Mouse (Mus musculus) spleen, embryonic (tissue): ENCODE results near the gene E2f1.

Source experiments
- CTCF ChIA-PET: fragments of 350-600 bp; sonication (Branson Sonifier 250); formaldehyde crosslinking; loops from one replicate; lab custom pipeline; 2022; lab: Charles Lee

Gene E2f1

DNA sequence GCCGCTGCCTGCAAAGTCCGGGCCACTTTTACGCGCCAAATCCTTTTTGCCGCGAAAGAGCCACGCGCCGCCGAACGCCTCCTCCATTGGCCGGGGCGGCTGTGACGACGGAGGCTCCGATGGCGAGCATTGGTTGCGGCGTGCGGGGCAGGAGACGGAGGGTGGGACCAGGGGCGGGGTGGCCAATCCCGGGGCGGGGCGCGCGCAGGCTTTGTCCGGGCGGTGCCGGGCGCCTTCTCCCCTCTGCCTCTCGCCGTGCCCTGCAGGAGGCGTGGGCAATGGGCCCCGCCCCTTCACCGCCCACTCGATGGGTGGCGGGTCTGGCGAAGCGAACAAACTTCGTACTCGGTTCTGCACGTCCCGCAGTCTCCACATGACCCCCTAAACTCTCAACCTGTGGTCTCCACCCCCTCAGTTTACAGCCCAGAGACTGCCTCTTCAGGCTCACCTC, at the start of gene E2f1:
TSS of gene E2f1 (minus strand) at position 57 of the 451 bp plus-strand sequence.
- CTCF ChIA-PET: no interaction called here

DNA sequence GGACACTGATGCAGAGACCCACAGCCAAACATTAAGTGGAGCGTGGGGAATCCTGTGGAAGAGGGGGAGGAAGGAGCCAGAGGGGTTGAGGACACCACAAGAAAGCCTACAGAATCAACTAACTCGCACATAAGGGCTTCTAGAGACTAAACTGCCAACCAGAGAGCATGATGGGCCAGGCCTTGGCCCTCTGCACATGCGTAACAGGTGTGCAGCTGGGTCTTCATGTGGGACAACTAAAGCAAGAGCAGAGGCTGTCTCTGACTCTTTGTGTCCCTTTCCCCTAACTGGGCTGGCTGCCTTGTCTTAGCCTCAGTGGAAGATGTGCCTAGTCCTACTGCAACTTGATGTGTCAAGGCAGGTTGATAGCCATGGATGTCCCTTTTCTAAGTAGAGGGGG, 47.4 kb upstream of the E2f1 start:
- CTCF ChIA-PET: no interaction called here

DNA sequence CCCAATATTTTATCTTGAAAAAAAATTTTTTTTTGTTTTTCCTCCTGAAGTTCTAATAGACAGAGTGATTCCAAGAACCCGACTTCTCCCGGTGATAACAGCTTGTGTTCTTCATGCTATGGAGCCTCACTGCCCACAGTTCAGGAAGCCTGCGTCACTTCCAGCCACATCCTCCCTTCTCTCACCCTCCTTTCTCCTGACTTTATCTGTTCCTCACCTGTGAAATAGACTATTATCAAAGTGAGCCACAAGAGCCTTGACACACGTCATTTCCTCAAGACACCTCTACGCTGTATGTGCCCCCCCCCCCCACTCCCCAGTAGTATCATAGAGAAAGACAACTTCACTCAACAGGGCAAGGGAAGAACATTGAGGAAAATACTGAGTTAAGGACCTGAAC, 46.0 kb upstream of the E2f1 start:
- CTCF ChIA-PET: no interaction called here

DNA sequence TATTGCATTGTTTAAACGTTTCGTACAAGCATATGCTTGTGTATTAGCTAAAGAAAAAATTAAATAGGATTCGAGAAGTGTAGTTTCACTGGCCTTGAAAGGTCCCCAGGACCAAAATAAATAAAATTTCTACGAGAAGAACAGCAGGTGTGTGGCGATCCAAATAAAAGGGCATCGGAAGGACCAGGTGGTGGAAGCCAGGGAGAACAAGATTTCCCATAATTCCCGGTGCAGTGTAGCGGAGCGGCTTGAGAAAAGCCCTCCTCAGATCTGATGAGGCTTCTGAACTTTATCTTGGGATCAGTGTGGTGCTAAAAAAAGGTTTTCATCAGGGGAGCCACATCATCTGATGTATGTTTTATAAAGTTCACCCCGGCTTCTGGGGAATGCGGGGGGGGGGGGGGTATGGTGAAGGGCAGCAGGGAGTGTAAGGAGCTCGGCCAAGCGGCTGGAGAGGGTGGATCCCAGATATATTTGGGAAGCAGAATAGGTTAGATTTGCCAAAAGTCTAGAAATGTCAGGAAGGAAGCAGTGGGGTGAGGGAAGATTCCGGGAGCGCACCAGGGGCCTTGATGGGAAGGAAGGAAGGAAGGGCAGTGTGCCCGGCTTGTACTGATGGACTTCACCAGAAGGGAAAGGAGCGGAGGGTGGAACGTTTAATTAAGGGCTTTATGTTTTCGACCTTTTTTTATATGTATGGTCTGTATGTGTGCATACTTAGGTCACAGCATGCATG, 45.3 kb upstream of the E2f1 start:
- CTCF ChIA-PET: interaction anchor here (0.7 kb wide), 1 partner anchor 1255 kb away, joined by 3 read pairs; no protein-coding TSS in a partner anchor

DNA sequence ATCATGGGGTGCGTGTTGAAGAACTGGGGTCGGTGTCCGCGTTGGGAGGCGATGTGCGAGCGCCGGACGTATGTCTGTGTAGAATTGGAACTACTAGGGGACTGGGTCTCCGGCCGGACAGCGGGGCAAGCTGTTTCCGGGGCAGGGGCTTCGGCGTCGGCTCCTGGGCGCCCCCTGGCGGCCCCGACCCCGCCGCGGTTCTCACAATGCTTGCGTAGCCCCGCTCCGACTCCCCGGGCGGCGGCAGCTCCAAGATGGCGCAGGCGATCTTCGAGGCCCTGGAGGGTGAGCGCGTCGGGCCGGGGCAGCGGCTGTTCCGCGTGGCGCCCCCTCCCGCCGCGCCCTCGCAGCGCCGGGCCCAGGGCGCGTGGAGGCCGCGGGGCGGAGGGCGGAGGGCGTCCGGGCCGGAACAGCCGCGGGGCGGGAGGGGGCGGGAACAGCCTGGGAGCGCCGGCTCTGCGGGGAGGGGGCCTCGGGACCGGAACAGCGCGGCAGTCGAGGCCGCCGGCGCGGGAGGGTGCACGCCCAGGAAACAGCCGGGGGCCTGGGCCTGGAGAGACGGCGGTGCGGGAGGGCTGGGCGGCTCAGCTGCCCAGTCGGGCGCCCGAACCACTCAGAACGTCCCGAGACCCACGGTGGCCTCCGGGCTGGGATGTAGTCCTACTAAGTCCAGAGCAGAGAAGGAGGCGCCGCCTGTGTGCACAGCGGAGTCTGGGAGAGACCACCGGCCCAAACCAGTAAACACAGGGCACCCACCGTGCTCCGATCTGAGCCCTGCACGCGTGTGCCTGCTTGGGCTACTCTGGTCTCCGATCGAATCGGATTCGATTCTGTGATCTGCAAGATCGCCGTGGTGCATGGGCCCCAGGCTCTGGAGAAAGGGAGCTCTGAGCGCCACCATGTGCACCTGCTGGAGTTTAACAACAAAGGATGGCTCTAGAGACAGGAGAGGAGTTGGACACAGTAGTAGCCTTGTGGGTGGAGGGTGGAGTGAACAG, 43.7 kb upstream of the E2f1 start, which contains the start of the genes Zfp341 and 4930519P11Rik:
TSS of gene Zfp341 (plus strand) at position 180 of the 998 bp plus-strand sequence.
TSS of gene 4930519P11Rik (minus strand) at position 320 of the 998 bp plus-strand sequence.
- CTCF ChIA-PET: interaction anchor here (1.0 kb wide), 1 partner anchor 47 kb away, joined by 3 read pairs; no protein-coding TSS in a partner anchor

DNA sequence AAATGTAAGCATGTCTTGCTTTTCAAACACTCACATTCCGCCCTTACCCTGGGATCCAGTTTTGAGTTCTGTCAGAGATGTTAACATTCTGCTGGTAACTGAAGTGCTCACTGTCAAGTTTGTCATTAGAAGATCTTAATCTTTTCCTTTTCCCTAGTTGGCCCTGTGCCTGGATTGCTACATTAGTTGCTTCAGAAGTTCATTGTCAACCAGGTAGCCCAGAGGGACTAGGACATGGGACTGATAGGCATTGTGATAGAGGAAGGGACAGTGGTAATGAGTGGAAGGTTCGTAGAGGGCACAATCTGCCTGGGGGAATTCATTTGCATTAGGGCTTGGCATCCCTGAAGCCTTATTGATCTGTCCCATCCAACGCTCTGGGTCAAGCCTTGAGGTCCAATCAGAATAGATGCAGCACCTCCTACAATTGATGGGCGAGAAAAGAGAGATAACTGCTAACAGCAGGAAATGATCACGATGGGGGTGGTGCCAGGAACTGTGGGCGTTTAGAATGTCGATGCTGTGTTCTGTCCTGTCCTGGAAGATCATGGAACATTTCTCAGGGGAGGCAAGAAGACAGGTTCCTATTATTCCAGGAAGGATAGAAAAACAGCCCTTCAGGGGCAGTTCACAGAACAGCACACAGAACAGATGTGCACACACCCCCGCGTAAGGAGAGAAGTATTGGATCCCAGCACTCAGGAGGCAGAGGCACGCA, 39.5 kb upstream of the E2f1 start:
- CTCF ChIA-PET: no interaction called here

DNA sequence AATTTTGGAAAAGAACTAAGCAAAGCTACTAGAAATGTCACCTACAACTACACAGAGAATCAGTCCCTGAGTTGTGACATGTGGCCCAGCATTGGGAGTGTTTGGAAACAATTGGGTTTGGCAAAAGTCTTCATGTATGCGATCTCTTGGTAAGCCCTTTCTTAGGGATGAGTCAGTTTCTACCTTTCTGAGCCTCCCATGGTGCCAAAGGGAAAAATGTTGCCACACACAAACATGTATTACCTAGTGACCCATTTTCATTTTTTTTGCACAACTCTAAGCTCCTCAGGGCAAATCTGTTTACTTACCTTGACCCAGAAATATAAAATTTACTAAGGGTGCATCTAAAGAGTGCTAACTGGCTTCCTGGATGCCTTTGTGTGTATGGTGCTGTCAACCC, 37.3 kb upstream of the E2f1 start:
- CTCF ChIA-PET: no interaction called here

DNA sequence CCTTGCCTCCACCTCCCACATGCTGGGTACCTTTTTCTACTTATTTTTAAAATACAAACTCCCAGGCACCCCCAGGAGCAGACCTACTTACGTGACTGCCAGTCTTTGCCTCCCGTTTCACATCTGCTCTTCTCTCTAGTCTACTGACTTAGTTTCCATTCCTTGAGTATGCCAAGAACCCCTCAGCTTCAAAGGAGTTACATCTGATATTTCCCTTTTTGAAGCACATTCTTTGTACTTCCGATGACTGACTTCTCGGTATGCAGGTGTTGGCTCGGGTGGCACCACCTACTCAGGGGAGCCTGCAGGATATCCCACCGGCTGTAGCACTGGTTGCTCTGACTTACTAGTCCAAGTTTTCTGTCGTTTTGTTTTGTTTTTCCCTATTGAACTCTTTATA, 34.5 kb upstream of the E2f1 start:
- CTCF ChIA-PET: no interaction called here

DNA sequence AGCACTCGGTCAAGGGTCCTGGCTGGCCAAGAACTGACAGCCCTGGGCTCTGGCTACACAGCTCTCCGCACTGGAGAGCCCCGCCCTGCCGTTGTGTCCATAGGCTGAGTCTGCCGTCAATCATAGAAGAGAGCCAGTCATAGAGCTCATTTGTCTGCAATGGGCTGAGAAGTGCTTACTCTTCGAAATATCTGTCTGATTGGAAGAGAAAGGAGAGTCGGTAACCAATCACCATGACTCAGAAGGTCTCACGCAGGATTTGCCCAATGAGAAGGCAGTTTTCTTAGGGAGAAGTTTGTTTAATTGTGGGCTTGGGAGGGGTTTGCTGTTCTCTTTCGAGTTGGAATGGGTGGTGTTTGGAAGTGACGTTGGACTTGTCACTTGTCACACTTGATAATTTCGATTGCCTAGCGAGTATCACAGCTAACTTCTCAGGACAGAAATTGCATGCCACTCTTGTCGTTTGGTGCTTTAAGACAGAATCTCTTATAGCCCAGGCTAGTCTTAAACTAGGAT, 34.0 kb upstream of the E2f1 start, which contains the start of gene Pxmp4:
TSS of gene Pxmp4 (minus strand) at position 71 of the 516 bp plus-strand sequence.
- CTCF ChIA-PET: interaction anchor here (0.5 kb wide), 1 partner anchor 150 kb away, joined by 6 read pairs; no protein-coding TSS in a partner anchor

DNA sequence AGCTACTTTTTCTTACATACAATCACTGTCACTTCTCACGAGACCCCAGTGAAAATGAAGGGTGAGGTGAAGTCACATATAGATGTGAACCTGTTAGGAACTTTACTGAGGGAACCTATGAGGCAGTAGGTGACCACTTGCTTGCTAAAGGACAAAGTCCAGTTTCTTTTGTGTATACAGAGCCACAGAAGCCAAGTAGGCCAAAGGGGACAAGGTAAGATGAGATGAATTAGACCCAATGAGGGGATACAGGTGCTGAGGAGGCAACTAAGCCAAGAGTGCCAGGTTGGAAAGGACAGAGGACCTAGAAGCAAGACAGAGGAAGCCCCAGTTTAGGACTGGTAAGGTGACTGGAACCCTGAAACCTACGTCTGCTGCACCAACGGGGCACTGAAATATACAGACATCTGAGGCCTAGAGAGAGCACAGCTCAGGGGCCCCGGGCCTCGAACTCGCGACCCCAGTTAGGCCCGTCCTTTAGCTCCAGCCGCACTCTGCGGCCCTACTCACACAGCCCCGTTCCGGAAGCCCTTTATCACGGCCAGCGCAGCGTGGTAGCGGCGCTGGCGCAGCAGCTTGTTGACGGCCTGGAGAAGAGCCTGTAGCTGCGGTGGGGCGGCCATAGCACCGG, 33.4 kb upstream of the E2f1 start:
- CTCF ChIA-PET: interaction anchor here (0.5 kb wide), 1 partner anchor 149 kb away, joined by 6 read pairs; no protein-coding TSS in a partner anchor

DNA sequence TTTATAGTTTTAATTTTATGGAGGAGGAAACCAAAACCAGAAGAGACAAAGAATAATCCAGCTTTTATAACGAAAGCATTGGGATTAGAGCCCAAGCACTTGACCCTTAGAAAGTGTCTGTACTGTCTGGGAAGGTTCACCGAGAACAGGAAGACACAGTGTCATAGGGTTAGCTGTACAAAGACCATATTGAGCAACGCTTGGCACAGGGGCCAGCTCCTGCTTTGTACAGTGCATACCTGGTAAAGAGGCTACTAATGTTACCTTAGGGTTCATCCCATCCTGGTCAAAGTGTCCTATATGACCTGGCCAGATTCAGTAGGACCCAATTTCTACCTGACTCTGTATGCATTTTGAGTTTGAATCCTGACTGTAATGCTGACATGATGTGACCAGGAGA, 31.6 kb upstream of the E2f1 start:
- CTCF ChIA-PET: no interaction called here

DNA sequence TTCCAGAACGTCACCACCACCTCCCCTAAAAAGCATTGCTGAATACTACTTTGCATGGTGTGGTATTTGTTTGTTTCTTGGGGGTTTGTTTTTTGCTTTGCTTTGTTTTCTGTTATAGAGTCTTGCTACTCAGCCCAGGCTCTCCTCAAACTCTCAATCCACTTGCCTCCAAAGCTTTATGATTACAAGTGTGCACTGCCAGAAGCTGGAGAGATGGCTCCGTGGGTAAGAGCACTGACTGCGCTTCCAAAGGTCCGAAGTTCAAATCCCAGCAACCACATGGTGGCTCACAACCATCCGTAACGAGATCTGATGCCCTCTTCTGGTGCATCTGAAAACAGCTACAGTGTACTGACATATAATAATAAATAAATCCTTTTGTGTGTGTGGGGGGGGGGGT, 30.9 kb upstream of the E2f1 start:
- CTCF ChIA-PET: interaction anchor here (0.6 kb wide), 1 partner anchor 1936 kb away, joined by 4 read pairs; no protein-coding TSS in a partner anchor

DNA sequence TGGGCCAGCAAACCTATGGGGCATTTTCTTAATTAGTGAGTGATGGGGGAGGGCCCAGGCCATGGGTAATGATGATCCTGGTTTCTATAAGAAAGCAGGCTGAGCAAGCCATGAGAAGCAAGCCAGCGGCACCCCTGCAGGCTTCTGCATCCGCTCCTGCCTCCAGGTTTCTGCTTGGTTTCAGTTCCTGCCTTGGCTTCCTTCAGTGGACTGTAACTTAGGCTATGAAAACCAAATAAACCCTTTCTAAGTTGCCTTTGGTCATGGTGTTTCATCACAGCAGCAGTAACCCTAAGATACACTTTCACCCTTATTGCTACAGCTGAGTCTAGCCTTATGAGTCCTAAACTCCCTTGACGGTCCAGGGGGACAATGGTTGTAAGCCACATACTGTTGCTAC, 27.7 kb upstream of the E2f1 start:
- CTCF ChIA-PET: interaction anchor here (0.6 kb wide), 1 partner anchor 22 kb away, joined by 3 read pairs; no protein-coding TSS in a partner anchor

DNA sequence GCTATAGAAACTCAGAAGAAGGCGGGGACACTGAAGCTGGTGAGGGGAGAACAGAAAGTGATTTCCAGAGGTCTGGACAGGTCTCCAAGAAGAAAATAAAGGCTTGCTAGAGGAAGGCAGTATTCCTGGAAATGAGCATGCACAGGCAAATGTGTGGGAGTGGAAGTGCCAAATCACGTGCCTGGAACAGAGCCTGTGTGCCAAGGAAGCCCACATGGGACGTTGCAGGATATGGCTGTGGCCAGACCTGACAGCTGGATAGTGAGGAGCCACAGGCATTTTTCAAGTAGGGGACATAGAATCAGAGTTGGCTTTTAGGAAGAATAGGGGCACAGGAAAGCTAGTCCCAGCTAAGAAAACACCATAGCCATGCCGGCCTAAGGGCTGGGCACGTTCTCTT, 26.1 kb upstream of the E2f1 start:
- CTCF ChIA-PET: interaction anchor here (0.9 to 1.1 kb wide), 2 partner anchors 11 to 15 kb away, joined by 4 to 5 read pairs; no protein-coding TSS in a partner anchor

DNA sequence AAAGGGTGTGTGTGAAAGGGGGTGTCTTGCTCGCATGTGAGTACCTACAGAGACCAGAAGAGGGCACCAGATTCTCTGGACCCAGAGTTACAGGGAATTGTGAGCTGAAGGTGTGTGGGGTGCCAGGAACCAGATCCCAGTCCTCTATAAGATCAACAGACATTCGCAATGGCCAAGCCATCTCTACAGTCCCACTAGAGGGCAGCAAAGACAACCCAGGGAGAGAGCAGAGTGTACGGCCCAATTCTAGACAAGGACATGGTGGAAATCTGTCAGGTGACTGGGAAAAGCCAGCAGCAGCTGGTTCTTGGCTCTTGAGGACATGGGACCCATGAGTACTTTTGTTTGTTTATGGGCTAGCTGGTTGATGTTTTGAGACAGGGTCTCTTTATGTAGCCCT, 23.3 kb upstream of the E2f1 start:
- CTCF ChIA-PET: interaction anchor here (1.4 kb wide), 1 partner anchor 18 kb away, joined by 7 read pairs; no protein-coding TSS in a partner anchor

DNA sequence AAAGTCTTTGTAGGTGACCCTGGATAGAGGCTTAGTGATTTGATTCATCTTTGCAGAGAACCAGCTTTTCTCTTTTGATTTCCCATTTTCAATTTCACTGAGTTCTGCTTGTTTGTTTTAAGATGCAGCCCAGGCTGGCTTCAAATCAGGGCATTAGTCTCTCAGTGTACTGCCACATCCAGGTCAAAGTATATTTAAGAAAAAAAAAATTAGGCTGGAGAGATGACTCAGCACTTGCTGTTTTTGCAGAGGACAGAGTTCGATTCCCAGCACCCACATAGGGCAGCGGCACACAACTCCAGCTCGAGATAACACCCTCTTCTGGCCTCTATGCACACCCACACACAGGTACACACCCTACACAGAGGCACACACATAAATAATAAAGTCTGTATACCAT, 21.5 kb upstream of the E2f1 start:
- CTCF ChIA-PET: no interaction called here

DNA sequence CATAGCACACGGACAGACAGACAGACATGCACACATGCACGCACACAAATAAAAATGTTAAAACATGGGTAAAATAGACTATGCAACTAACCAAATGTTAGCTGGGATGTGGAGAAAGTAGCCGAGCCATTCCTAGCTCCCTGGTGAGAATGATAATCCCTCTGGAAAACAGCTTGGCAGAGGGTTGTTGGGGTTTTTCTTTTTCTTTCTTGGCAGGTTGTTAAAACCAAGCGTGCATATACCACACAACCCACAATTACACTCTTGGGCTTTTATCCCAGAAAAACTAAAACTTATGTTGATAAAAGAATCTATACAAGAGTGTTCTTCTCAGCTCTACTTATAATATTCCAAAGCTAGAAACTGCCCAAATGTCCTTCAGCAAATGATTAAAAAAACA, 19.4 kb upstream of the E2f1 start:
- CTCF ChIA-PET: no interaction called here

DNA sequence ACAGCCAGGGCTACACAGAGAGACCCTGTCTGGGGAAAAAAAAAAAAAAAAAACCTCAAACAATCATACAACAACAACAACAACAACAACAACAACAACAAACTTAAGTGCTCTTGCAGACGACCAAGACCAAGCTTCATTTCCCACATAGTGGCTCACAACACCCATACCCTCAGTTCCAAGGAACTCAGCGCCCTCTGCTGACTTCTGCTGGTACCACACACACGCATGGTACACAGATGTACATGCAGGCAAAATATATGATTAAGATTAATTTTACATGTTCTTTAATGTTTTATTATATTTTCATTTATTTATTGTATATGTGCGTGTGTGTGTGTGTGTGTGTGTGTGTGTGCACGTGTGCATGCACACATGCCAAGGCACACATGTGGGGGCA, 16.7 kb upstream of the E2f1 start:
- CTCF ChIA-PET: interaction anchor here (0.6 kb wide), 1 partner anchor 165 kb away, joined by 3 read pairs; no protein-coding TSS in a partner anchor

DNA sequence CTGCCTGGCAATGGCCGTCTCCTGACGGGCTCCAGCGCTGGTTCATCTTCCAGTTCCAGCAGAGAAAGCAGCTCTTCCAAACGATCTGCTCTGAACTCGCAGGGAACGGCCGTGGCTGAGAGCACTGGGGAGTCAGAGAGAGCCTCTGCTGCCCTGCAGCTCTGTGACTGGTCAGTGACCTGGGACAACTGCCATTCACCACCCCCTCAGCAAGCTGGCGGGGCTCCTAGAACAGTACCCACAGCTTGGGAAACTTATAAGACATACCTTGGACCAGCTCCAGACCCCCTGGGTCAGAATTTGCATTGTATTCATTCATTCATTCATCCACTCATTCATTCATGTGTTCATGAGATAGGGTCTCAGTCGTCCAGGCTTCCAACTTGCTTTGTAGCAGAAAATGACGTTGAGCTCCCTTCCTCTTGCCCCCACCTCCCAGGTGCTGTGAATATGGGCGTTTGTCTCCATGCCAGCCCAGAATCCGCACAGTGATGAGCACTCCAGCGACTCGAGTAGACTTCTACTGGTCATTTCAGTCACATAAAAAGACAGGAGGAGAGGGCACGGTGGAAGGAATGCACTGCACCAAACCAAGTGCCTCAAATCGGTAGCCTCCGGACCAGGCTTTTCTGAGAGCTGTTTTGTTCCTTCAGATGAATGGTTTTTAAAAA, 15.4 kb upstream of the E2f1 start:
- CTCF ChIA-PET: interaction anchor here (1.0 kb wide), 1 partner anchor 11 kb away, joined by 4 read pairs; no protein-coding TSS in a partner anchor
